Mouse (Mus musculus): ENCODE data around the gene Olfr366. TPM values are rescaled to one million over a fixed set of nuclear protein-coding genes. Genes with fewer than 3 reads are reported as not detected.
"Not testable (repeated sequence)": the region's sequence is repeated elsewhere in the genome, so short reads cannot be mapped to it uniquely, and the experiment has no call there.

Olfr366 gene
- not detected in 2 replicates for polyA plus RNA-seq (2015; fragmentation: Nextera tagmentation; extraction: Ambion mirVana)

DNA sequence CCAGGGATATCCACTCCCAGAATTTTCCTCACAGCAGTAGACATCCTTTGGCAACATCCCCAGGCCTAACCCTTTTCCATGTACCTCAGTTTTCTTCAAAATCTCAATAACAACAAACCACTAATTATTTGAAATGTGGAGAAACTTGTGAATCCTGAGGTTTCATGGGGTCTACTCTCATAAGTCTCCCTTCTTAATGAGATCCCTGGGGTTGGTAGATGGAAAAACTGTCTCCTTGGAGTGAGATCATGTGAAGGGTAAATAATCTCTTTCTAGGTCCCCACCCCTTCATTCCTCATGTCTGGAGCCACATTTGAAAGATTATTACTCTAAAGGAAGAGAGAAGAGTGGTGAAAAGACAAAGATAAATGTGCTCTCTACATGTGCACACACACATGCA, at the start of gene Olfr366:
TSS of gene Olfr366 (plus strand) at position 301 of the 400 bp plus-strand sequence.
- Histone ChIP-seq H3K4me2 (no peak within 1 kb of the TSS), H3K4me3 (no peak within 1 kb of the TSS), H3K4me1 (no peaks in the 10 kb centered on the region), H3K9ac (no peak within 1 kb of the TSS), H3K36me3 (replicated peaks) (no peaks in the 10 kb centered on the region), H3K27ac (no peak within 1 kb of the TSS), H3K9me3 (peaks cover 4% of the 10 kb centered on the region; the same call in 1 of the 2 replicates), H3K27me3 (replicated peaks) (no peaks in the 10 kb centered on the region)
- no peak for ATAC-seq (replicated peaks)

DNA sequence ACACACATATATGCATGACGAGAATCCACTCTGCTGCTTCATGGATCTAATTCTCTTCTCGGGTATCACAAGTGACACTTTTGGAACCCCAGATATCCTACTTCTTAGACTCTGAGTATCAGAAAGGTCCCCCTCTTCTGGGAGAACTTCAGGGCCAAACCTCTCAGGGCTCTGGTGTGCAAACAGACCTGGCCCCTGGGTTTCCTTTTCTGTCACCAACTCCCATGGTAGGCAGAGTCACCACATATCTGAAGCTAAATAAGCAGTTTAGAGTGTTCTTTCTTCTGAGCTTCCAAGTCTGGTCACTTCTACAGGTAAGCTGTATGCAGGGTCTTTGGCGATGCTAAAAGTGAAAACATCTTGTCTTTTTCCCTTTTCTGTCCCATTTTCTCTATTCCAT, 23.5 kb upstream of the Olfr366 start, which contains the start of gene Olfr365:
TSS of gene Olfr365 (plus strand) at position 301 of the 400 bp plus-strand sequence.
- WGBS: 72% methylated on average over 3 of the region's 3 CpGs
- H3K4me1 ChIP-seq: no peaks in the 10 kb centered on the region
- ATAC-seq (replicated peaks): no peak
- H3K9ac ChIP-seq: no peak within 1 kb of the TSS
- H3K27ac ChIP-seq: no peak within 1 kb of the TSS
- no peaks in the 10 kb centered on the region for H3K36me3 ChIP-seq (replicated peaks)
- no peak within 1 kb of the TSS for H3K4me3 ChIP-seq
- peaks cover 11% of the 10 kb centered on the region; the same call in 1 of the 2 replicates for H3K9me3 ChIP-seq
- no peak within 1 kb of the TSS for H3K4me2 ChIP-seq
- no peaks in the 10 kb centered on the region for H3K27me3 ChIP-seq (replicated peaks)

DNA sequence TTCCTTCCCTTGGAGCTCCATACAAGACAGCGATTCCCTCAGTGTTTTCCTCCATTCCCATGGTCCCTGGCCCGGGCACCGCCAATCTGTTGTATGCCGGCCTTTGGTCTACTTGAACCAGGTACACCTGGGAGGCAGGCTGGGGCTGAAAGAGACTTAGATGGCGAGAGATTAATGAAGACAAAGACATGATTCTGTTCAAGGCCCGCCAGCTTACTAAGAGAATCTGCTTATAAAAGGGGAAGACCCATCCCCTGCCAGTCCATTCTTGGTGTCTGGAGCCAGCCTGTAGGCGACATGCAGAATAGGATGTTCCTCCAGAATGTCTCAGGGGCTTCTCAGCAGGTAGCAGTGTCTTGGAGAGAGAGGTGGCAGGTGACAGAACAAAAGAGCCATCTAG, 50.4 kb downstream of the Olfr366 start:
- H3K9ac ChIP-seq; ATAC-seq (replicated peaks); H3K36me3 ChIP-seq (replicated peaks); H3K27me3 ChIP-seq (replicated peaks); H3K4me1 ChIP-seq; H3K4me3 ChIP-seq; H3K9me3 ChIP-seq; H3K27ac ChIP-seq; H3K4me2 ChIP-seq: not testable (repeated sequence)
- 78% methylated on average over 7 of the region's 7 CpGs for WGBS

Other genes with a start within 250 kb of the Olfr366 start
- gene Olfr357, start 217.7 kb upstream of the Olfr366 start, polyA plus RNA-seq (2015; fragmentation: Nextera tagmentation; extraction: Ambion mirVana): not detected in 2 replicates
- gene Olfr358, start 202.2 kb upstream of the Olfr366 start, polyA plus RNA-seq (2015; fragmentation: Nextera tagmentation; extraction: Ambion mirVana): not detected in 2 replicates
- not detected in 2 replicates for gene Olfr360, start 145.8 kb upstream of the Olfr366 start, polyA plus RNA-seq (2015; fragmentation: Nextera tagmentation; extraction: Ambion mirVana)
- gene Olfr361, start 122.3 kb upstream of the Olfr366 start, polyA plus RNA-seq (2015; fragmentation: Nextera tagmentation; extraction: Ambion mirVana): not detected in 2 replicates
- gene Olfr362, start 93.7 kb upstream of the Olfr366 start, polyA plus RNA-seq (2015; fragmentation: Nextera tagmentation; extraction: Ambion mirVana): not detected in 2 replicates
- gene Olfr364-ps1, start 72.3 kb upstream of the Olfr366 start, polyA plus RNA-seq (2015; fragmentation: Nextera tagmentation; extraction: Ambion mirVana): not detected in 2 replicates
- not detected in 2 replicates for gene Olfr365, start 23.4 kb upstream of the Olfr366 start, polyA plus RNA-seq (2015; fragmentation: Nextera tagmentation; extraction: Ambion mirVana)
- gene Olfr368, start 114.9 kb downstream of the Olfr366 start, polyA plus RNA-seq (2015; fragmentation: Nextera tagmentation; extraction: Ambion mirVana): not detected in 2 replicates
- 53.0 and 53.6 TPM in 2 replicates for gene Pdcl, start 147.8 kb downstream of the Olfr366 start, polyA plus RNA-seq (2015; fragmentation: Nextera tagmentation; extraction: Ambion mirVana)
- gene Rc3h2, start 211.3 kb downstream of the Olfr366 start, polyA plus RNA-seq (2015; fragmentation: Nextera tagmentation; extraction: Ambion mirVana): 20.6 and 21.7 TPM in 2 replicates
- 7.5 and 7.7 TPM in 2 replicates for gene Zbtb26, start 231.6 kb downstream of the Olfr366 start, polyA plus RNA-seq (2015; fragmentation: Nextera tagmentation; extraction: Ambion mirVana)
- 15.6 and 17.5 TPM in 2 replicates for gene Zbtb6, start 231.6 kb downstream of the Olfr366 start, polyA plus RNA-seq (2015; fragmentation: Nextera tagmentation; extraction: Ambion mirVana)
- gene Rabgap1, start 231.7 kb downstream of the Olfr366 start, polyA plus RNA-seq (2015; fragmentation: Nextera tagmentation; extraction: Ambion mirVana): 51.6 and 52.7 TPM in 2 replicates